Mouse (Mus musculus) cerebellum, adult 2 months (tissue): ENCODE measurements at regions not wholly inside any gene's neighbourhood (a gene's known extent, or its start where the extent isn't known, plus 50 kb on each side); places are given as distances from the start of the nearest gene placed in this dataset.
"Not testable (repeated sequence)": the region's sequence is repeated elsewhere in the genome, so short reads cannot be mapped to it uniquely, and the experiment has no call there.

Source experiments
- CTCF ChIP-seq: fragments of 200-500 bp; IDR thresholded peaks from 2 replicates; pipeline ENCODE4 v1.5.1; 2011; ENCODE audit warnings: low read depth, mild to moderate bottlenecking, control low read depth, low read length, moderate library complexity, borderline replicate concordance; ENCODE audit not compliant: insufficient read depth
- POLR2A ChIP-seq: fragments of 200-500 bp; IDR thresholded peaks from 2 replicates; pipeline ENCODE4 v1.6.1; 2011; ENCODE audit warnings: low read length, control low read depth, borderline replicate concordance; ENCODE audit not compliant: insufficient read depth

DNA sequence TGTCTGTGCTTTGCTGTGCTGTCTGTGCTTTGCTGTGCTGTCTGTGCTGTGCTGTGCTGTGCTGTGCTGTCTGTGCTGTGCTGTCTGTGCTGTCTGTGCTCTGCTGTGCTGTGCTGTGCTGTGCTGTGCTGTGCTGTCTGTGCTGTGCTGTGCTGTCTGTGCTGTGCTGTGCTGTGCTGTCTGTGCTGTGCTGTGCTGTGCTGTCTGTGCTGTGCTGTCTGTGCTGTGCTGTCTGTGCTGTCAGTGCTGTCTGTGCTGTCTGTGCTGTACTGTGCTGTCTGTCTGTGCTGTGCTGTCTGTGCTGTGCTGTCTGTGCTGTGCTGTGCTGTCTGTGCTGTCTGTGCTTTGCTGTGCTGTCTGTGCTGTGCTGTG, 196.5 kb downstream of the Tcp10c start:
- TF ChIP-seq CTCF, POLR2A: not testable (repeated sequence)
